Mouse (Mus musculus) heart, adult 2 months (tissue): ENCODE data around the gene Dok3.

Experiments used
- CTCF ChIP-seq: fragments of 200-600 bp; IDR thresholded peaks from 2 replicates; pipeline ENCODE4 v1.8.1; 2022; ENCODE audit warnings: antibody characterized with exemption, mild to moderate bottlenecking, moderate library complexity
- POLR2A ChIP-seq: fragments of 200-500 bp; IDR thresholded peaks from 2 replicates; pipeline ENCODE4 v1.6.1; 2011; ENCODE audit warnings: mild to moderate bottlenecking, low read depth, low read length, control low read depth; ENCODE audit not compliant: insufficient read depth

DNA sequence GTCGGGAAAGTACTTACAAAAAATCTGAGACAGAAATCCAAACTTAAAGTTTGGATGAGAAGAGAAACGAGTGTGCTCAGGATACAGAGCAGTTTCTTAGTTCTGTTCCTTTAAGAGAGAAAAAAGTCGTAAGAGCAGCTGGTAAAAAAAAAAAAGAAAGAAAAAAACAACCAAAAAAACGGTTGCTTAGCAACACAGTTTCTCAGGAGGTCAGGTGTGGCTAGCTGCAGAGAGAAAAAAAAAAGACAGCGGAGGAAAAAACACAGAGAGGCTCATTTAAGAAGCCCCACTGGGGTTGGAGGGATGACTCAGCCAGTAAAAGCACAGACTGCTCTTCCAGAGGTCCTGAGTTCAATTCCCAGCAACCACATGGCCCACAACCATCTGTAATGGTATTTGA, 45.2 kb upstream of the Dok3 start:
- TF ChIP-seq CTCF (no peak), POLR2A (no peak)
